Mouse (Mus musculus) hematopoietic multipotent progenitor cell, adult 10-12 weeks (in vitro differentiated cells): Measurements from ENCODE around the gene Arhgef12. TPM values are rescaled to one million over a fixed set of nuclear protein-coding genes. Genes with fewer than 3 reads are reported as not detected.

ENCODE experiments used
- polyA plus RNA-seq: library from polyadenylated mRNA; stranded (reverse); fragments of >175 nt; gene quantifications from 2 replicates; pipeline ENCODE4 v1.2.3, GENCODE M21; 2012; ENCODE audit warnings: low replicate concordance

Gene Arhgef12
- polyA plus RNA-seq = 1.8 and 4.2 TPM in 2 replicates

DNA sequence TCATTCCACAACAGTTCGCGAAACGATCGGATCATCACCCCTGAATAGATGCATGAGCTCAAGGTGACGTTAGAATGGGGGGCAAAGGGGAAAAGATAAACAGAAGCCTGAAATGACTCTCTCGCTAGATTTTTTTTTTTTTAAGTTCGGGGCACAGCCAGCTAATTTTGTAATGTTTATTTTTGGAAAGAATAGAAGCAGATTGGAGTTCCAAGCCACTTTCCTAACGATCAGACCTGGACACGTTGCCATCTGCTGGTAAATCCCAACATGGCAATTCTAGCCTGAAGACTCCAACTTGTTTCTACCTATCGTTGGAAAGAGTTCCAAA lies at the start of gene Arhgef12:
Gene Arhgef12 (minus strand): TSS at position 53 of the 331 bp plus-strand sequence.

DNA sequence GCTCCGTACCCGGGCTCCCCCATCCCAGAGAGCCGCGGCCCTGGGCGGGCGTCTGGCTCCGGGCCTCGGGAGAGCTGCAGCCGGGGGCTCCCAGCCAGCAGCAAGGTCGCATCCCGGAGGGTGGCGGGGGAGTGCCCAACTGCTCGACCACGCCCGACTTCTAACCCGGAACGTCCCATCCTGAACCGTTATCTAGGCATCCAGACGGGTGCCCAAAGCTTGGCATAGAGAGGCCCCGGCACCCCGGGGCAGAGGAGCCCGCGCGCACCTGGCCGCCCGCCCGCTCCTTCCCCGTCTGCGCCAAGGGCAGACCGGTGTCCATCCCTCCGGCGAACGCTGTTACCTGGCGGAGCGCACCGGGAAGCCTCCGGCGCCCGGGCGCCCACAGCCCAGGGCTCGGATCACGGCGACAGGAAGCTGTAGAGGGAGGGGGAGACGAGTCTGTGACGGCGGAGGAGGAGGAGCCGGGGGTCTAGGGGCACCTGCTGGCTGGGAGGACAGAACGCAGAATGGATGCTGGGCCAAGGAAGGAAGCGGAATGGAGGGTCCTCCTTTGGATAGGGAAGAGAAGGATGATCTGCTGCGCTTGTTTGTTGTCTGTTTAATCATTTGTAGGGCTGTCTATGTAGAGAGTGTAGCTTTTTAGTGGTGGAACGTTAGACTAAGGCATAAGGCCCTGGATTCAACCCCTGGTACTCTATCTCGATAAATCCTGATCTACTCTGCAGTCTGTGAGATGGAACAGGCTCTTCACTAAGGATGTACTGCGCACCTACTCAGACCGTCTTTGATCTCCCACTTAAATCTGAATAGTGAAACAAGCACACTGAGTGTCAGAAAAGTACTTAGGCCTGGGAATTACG lies 9.3 kb upstream of the Arhgef12 start, which contains the start of gene Tmem136:
Gene Tmem136 (minus strand): TSS at position 437 of the 863 bp plus-strand sequence.

DNA sequence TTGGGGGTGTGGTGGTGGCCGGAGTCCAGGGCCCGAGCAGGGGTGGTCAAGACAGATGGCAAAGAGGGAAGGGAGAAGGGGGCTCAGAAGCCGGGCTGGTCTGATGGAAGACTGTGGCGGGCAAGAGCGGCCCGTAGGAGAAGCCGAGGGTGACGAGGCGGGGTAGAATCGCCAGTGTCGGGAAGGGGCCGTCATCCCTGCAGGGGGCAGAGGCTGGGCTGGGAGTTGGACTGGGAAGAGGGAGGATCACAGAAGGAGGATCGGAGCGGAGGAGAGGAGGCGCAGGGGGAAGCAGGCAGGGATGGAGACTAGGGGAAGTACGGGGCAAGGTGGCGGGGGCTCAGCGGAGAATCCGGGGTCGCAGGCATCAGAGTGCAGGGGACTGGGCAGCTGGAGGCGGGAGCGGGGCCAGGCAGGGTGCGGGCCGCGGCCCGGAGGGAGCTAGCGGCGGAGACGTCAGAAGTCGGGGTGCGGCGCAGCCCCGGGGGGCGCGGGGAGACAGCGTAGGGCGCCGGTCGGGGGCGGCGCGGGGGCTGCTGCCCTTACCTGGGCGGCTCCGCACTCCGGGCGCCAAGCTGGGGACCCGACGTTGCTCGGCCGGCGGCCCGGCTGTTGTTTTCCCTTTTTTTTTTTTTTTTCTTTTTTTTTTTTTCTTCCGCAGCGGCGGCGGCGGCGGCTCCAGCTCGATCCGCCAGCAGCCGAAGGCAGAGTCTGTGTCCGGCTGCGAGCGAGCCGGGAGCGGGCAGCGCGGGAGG lies 163.1 kb downstream of the Arhgef12 start, which contains the start of gene Grik4:
Gene Grik4 (minus strand): TSS at position 713 of the 755 bp plus-strand sequence.

Other genes starting within 250 kb of the Arhgef12 start
- gene Grik4, start 162.7 kb downstream of the Arhgef12 start, polyA plus RNA-seq = 0.04 and 0.11 TPM in 2 replicates
- gene Tmem136, start 9.3 kb upstream of the Arhgef12 start, polyA plus RNA-seq = 0.09 TPM in 1 of 2 replicates, not detected in the other
- gene Pou2f3, start 103.1 kb upstream of the Arhgef12 start, polyA plus RNA-seq = not detected in 2 replicates
- 2.8 and 12.2 TPM in 2 replicates for gene Oaf, start 132.7 kb upstream of the Arhgef12 start, polyA plus RNA-seq
- gene Trim29, start 203.6 kb upstream of the Arhgef12 start, polyA plus RNA-seq = 0.16 and 0.27 TPM in 2 replicates